Mouse (Mus musculus) erythroid progenitor cell, adult 5-6 weeks (primary cell): ENCODE results near the gene Cngb1. TPM values are rescaled to one million over a fixed set of nuclear protein-coding genes. Genes with fewer than 3 reads are reported as not detected.

Source experiments
- ATAC-seq: replicated peaks from 2 replicates; pipeline ENCODE4 v1.8.0; 2016; ENCODE audit warnings: moderate number of reproducible peaks, mild to moderate bottlenecking, moderate TSS enrichment, inconsistent platforms; ENCODE audit not compliant: poor library complexity, low FRiP score, severe bottlenecking
- total RNA-seq, 2 experiments: library from RNA; stranded (forward) in 1 of 2; stranded (reverse) in 1 of 2; fragments of 150-400 nt in 1 of 2; fragments of 186-747, 209-891 nt in 1 of 2; gene quantifications; 2 replicates each; pipeline versions ENCODE4 v1.2.3 to v1.2.4; 2015 to 2017; ENCODE audit warnings: low replicate concordance in 2 of 2

Gene Cngb1
- total RNA-seq (2015; ENCODE audit: low replicate concordance) (not detected in 2 replicates), total RNA-seq (2017; ENCODE audit: low replicate concordance) (not detected in 2 replicates)

DNA sequence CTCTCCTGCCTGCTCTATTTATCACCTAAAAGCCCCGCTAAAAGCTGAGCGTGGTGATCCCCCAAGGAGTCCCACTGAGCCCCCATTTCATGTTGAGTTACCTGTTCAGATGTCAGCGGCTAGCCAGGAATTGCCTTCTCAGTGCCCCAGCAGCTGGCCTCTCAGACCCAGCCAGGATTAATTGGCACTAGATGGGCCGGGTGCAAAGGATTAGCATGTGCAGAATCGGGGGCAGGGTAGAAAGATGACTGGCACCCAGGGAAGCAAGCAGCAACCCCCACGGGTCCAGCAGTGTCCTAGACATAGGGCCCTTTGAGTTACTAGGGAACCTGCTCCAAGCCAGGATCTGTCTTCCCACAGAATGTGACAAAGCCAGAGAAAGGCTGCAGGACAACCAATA, at the start of gene Cngb1:
TSS of gene Cngb1 (minus strand) at position 155 of the 400 bp plus-strand sequence.
- ATAC-seq = no peak

DNA sequence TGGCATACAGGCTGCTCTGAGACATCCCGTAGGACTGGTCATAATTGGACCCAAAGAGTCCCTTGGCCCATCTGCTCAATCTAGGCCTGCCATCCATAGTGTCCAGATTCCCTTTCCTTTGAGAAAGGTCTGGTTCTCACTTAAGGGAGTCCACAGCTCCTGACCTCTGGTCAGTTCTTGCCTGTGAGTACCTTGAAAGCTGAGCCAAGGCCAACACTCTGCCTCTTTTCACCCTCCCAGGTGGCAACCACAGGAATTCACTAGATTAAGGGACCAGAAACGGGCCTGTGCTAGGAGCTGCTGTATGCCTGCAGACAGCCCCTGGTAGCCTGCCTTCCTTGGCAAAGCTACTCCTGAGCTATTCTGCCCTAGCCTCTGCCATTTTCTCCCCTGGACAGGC, 48.2 kb upstream of the Cngb1 start:
- no peak for ATAC-seq

DNA sequence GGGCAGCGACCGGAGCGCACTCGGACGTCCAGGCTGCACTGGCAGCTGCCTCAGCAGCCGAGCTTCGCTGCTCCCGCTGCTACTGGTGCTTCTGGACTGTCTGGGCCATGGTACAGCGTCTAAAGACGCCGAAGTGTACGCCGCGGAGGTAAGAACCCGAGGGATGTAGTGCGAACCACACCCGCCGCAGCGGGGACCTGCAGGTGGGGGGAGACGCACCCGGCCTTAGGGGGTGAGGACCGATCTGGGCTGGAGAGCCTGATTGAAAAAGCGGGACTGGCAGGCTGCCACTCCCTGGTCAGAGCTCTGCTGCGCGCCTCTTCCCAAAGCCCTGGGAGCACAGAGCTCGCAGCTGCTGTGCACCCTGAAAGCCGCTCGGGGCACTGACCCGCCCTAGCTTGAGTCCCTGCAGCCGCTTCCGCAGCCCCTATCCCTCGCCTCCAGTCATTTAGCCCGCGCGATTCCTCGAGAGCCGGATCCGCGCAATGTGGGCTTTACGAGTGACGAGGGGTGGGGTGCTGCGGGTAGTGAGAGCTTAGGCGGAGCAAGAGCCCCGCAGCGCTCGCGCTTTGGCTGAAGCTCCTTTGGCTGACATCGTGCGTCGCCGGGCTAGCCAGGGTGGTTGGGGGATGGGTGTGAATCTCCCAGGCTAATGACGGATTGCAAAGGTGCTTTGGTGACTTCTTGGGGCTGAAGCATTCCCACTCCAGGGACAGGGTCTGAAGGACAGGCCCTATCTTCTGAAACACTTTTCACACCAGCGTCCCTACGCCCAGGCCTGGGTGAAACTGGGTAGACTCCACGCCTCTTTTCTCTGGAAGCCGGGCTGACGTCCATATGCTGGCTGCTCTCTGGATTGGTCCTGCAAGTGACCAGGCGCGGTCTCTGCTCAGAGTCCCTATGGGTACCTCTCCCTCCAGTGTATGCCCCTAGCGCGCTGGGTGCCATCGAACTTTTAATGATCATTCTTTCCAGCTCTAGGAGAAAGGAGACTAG, 46.8 kb upstream of the Cngb1 start:
- ATAC-seq = no peak

GRCm38 (mm10) chr8:95352151-95352870, 45.9 kb upstream of the Cngb1 start, which contains the start of gene Mmp15:
TSS of gene Mmp15 (plus strand) at chr8:95352268.
- ATAC-seq = no peak

GRCm38 (mm10) chr8:95351461-95351860, 45.1 kb upstream of the Cngb1 start:
- ATAC-seq = no peak

DNA sequence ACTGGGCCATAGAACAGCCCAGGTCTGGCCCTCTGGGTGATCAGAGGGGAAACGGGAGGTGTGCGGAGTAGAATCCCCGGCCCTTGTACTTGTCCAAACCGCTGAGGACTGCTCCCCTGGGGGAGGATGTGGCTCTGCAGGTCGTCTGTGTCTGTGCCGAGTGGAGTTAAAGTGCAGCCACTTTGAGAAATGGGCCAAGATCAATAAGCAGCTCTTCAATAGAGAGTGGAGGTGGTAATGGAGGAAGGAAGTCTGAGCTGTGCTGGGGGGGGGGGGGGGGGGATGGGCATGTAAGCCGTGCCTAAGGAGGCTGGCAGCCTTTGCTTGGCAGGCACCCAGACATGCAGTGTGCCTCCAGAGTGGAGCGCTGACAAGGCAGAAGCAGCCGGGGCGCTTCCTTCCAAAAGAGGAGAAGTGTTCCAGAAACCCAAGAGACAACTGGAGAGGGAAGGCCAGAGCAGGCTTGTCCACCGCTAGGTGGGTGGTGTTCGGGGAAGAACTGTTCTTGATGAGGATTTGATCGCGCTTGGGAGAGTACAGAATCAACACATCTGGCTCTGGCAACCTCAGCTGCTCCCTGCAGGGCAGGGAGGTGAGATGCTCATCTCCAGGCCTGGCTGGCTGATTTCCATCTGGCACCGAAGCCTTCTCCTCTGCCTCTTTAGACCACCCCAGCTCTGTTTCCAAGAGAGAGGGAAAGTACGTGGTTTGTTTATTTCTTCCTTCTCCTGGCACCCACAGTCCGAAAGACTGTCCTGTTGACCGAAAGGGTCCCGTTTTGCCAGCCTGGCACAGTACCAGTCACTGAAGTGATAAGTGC, 42.6 kb upstream of the Cngb1 start:
- no peak for ATAC-seq

- ATAC-seq = no peak
Observed at GRCm38 (mm10) chr8:95348356-95348755, 42.0 kb upstream of the Cngb1 start.

DNA sequence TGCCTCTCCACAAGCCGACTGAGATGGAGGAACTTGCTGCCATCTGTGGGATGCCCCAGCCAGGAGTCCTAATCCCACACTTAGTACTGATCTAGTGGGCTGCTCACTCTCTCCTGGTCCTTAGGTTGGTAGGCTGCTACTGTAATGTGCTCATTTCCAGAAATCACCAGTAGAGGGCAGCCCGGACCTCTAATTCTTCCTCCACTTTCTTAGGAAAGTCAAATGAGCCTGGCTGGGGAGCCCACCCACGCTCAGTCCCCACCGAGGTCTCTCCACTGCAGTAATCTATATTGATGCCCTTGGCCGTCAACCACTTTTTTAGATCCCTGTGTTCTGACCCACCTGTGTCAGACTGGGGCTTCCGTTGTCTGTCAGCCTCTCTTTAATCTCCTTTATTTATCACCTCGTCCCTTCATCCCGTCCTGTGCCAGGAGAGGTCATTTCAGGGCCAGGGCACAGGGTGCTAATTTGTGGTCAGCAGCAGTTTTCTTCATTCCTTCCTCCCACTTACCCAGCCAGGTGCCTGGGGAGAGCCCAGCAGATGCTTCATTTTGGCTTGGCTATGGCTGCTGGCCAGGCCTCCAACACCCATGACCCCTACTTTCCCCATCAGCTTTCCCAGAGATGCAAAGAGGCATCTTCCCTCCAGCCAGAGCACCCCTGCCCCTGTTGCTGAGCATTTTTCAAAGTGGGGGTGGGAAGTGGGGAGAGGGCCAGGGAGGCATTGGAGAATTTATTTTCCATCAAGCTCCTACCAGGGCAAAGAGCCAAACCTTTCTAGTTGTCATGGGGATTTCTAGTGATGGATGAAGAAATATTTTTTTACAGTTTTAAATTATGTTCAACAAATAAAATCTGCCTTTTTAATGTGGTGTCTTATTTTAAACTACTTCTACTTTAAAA, 40.5 kb upstream of the Cngb1 start:
- ATAC-seq = peak; percentile 55

DNA sequence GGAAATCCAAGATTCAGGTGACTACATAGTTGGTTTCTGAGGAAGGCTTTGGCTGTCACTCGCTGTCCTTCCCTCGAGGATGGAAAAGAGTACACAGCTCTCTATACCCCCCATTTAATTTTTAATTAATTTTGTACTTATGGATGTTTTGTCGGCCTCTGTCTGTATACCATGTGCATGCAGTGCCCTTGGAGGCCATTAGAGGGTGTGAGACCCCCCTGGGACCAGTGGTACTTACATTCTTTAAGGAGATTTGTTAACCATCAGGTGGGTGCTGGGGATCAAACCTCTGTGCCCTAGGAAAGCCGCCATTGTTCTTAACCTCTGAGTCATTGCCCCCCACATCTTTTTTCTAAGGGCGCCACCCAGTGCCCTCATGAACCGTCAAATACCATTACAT, 38.3 kb upstream of the Cngb1 start:
- no peak for ATAC-seq

- no peak for ATAC-seq
Observed at GRCm38 (mm10) chr8:95341721-95342120, 35.3 kb upstream of the Cngb1 start.

GRCm38 (mm10) chr8:95336363-95336762, 30.0 kb upstream of the Cngb1 start:
- ATAC-seq = no peak

DNA sequence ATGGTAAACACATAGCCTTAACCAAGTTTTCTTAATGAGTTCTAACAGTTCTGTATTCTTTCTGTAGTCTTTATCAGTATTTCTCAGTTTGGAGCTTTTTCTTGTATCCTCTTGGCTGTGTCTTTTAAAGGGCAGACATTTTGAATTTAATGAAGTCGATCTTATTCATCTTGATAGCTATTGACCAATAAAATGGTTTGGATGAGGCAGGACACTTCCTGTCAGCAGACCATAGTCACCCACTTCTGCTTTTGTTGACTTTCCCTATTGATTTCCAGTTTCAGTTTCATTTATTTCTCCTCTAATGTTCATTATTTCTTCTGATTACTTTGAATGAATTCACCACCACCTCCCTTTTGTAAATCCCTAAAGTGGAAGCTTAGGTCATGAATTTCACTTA, 29.3 kb upstream of the Cngb1 start:
- no peak for ATAC-seq

DNA sequence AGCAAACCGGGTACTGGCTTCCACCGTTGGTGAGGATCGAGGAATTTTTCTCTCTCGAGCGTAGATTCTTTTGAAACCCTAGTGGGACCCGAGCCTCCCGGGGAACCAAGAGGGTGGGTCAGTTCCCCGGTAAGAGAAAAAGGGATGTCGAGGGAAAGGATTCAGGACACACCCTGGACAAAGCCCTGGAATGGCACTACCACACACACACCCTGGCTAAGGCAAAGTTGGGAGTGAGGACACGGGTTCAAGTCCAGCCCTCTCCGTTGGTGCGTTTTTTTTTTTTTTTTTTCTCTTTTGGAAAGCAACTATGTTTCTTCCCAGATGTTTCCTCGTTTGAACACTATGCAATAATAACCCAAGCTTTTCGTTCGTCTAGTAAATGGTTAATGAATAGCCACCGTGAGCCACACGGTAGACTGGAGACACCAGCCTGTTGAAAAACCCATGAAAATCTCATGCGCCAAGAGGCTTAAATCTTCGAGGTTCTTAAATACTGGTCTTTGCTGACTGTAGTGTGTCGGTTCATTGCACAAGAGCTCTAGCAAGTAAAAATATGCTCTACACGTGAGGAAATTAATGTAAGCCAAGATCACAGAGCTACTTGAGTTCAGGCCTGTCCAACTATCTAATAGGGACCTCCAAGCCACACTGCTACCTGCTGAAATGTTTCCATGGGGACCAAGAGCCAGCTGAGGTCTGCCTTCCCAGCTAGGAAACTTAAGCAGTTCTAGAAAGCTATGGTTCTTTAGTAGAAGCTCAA, 26.2 kb upstream of the Cngb1 start:
- peak; percentile 11; the same call in 1 of the 2 replicates for ATAC-seq

GRCm38 (mm10) chr8:95331720-95332436, 25.5 kb upstream of the Cngb1 start, which contains the start of the genes Zfp319 and Usb1:
TSS of gene Zfp319 (minus strand) at chr8:95331950.
TSS of gene Usb1 (plus strand) at chr8:95332284.
- peak; percentile 92 for ATAC-seq

DNA sequence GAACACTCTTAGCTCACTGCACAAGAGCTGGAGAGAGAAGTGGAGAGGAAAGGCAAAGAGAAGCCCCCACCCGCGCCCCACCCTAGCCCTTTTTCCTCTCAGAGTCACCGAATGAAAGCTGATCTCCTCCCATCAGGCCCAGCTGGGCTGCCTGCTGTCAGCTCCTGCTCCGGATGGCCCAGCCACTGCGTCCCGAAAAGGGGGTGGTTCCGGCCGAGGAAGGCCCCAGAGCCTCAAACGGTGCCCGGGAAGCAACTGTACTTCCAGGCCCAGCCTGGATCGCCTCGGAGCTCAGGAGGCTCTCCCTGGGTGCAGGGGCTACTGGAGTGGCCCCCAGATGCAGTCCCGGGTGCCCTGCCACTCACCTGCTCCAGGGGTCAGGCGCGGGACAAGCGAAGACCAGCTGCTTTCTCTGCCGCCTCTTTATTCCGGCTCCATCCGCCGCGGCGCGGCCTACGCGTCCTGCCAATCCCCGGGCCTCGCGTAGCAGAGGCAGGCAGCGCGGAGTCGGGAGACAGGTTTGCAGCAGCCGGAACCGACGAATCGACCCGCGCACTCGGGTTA, 24.9 kb upstream of the Cngb1 start:
- ATAC-seq = peak; percentile 40

- ATAC-seq = no peak
Observed at GRCm38 (mm10) chr8:95330367-95330766, 24.0 kb upstream of the Cngb1 start.

GRCm38 (mm10) chr8:95327866-95328465, 21.6 kb upstream of the Cngb1 start:
- ATAC-seq = no peak
